Mouse (Mus musculus) lung, embryonic 14.5 days (tissue): ENCODE data around the gene Cacng2. TPM values are rescaled to one million over a fixed set of nuclear protein-coding genes. Genes with fewer than 3 reads are reported as not detected.

ENCODE experiments used
- ATAC-seq: fragments of 200-750 bp; cut with Nextera tagmentation; 2 replicates; pipeline ENCODE4 v1.8.0; 2017; ENCODE audit warnings: mild to moderate bottlenecking, moderate TSS enrichment, moderate library complexity; ENCODE audit not compliant: insufficient read depth
- DNase-seq: peaks from one replicate; pipeline ENCODE4 v3.0.0-alpha.2; 2015
- H3K27ac ChIP-seq: fragments of 300-500 bp; sonication (generic); 2 replicates; pipeline ENCODE4 v1.5.1; 2014; ENCODE audit warnings: low read depth, mild to moderate bottlenecking, moderate library complexity
- H3K27me3 ChIP-seq: fragments of 300-500 bp; sonication (generic); 2 replicates; pipeline ENCODE4 v1.6.1; 2014; ENCODE audit warnings: low read length, control low read depth; ENCODE audit not compliant: insufficient read depth
- H3K36me3 ChIP-seq: fragments of 300-500 bp; sonication (generic); 2 replicates; pipeline ENCODE4 v1.6.1; 2014; ENCODE audit warnings: control low read depth; ENCODE audit not compliant: insufficient read depth
- H3K4me1 ChIP-seq: fragments of 300-500 bp; sonication (generic); 2 replicates; pipeline ENCODE4 v1.6.1; 2014; ENCODE audit warnings: antibody characterized with exemption, control low read depth; ENCODE audit not compliant: insufficient read depth
- H3K4me2 ChIP-seq: fragments of 300-500 bp; sonication (generic); 2 replicates; pipeline ENCODE4 v1.6.1; 2014; ENCODE audit warnings: mild to moderate bottlenecking
- H3K4me3 ChIP-seq: fragments of 300-500 bp; sonication (generic); 2 replicates; pipeline ENCODE4 v1.5.1; 2014; ENCODE audit warnings: low read depth, low read length
- H3K9ac ChIP-seq: fragments of 300-500 bp; sonication (generic); 2 replicates; pipeline ENCODE4 v1.6.1; 2014
- H3K9me3 ChIP-seq: fragments of 300-500 bp; sonication (generic); 2 replicates; pipeline ENCODE4 v1.6.1; 2016; ENCODE audit warnings: low read depth, low read length, control low read depth
- CTCF ChIP-seq: IDR thresholded peaks from 2 replicates; pipeline ENCODE4 v1.5.1; 2016; ENCODE audit warnings: antibody characterized with exemption, low read depth
- WGBS: fragments of 180-500 bp; shearing (Covaris S2); extraction: QIAGEN DNeasy Blood & Tissue Kit; methylation state at CpG from one replicate; pipeline ENCODE4 v1.1.7; 2014; 5-methylcytosine and 5-hydroxymethylcytosine counted together
- polyA plus RNA-seq: library from polyadenylated mRNA; unstranded; fragments of >200 nt; fragmentation: Nextera tagmentation; extraction: Ambion mirVana; gene quantifications from 2 replicates; pipeline ENCODE4 v1.2.1, GENCODE M21; 2014

Gene Cacng2
- polyA plus RNA-seq, 1 experiment from 2014 or later: not detected

- H3K4me3 ChIP-seq: peak overlapping the region; percentile 93
- 1% methylated on average over 15 of the region's 15 CpGs for WGBS
- no peak for TF ChIP-seq CTCF
- DNase-seq (no peak), ATAC-seq (peak; percentile 15)
- peaks cover 39% of the 10 kb centered on the region for H3K36me3 ChIP-seq
- no peaks in the 10 kb centered on the region for H3K27me3 ChIP-seq
- no peaks in the 10 kb centered on the region for H3K9me3 ChIP-seq
- H3K4me1 ChIP-seq: peaks cover 7% of the 10 kb centered on the region; the same call in 1 of the 2 replicates
- peak overlapping the region; percentile 98 for H3K9ac ChIP-seq
- peak overlapping the region; percentile 100 for H3K27ac ChIP-seq
- H3K4me2 ChIP-seq: peak overlapping the region; percentile 93
Measured at GRCm38 (mm10) chr15:77969940-77970469, 149.8 kb downstream of the Cacng2 start.

GRCm38 (mm10) chr15:77965117-77965528 lies 154.7 kb downstream of the Cacng2 start:
- DNase-seq (no peak), ATAC-seq (no peak)
- Histone ChIP-seq H3K36me3 (peaks cover 88% of the 10 kb centered on the region), H3K9me3 (no peaks in the 10 kb centered on the region), H3K9ac (no peak overlapping the region), H3K4me1 (peaks cover 7% of the 10 kb centered on the region; the same call in 1 of the 2 replicates), H3K27me3 (no peaks in the 10 kb centered on the region), H3K27ac (no peak overlapping the region), H3K4me3 (no peak overlapping the region), H3K4me2 (no peak overlapping the region)
- no peak for TF ChIP-seq CTCF
- WGBS: 79% methylated on average over 9 of the region's 9 CpGs

GRCm38 (mm10) chr15:77962447-77962846 lies 157.4 kb downstream of the Cacng2 start:
- Histone ChIP-seq H3K4me3 (no peak overlapping the region), H3K4me2 (no peak overlapping the region), H3K4me1 (no peaks in the 10 kb centered on the region), H3K9ac (no peak overlapping the region), H3K27ac (no peak overlapping the region), H3K27me3 (no peaks in the 10 kb centered on the region), H3K9me3 (no peaks in the 10 kb centered on the region), H3K36me3 (peaks cover 97% of the 10 kb centered on the region)
- WGBS: 91% methylated on average over 5 of the region's 5 CpGs
- TF ChIP-seq CTCF: no peak
- ATAC-seq (no peak), DNase-seq (no peak)

GRCm38 (mm10) chr15:77960693-77961092 lies 159.1 kb downstream of the Cacng2 start:
- no peak for ATAC-seq
- Histone ChIP-seq H3K36me3 (peaks cover 79% of the 10 kb centered on the region), H3K9me3 (no peaks in the 10 kb centered on the region), H3K27me3 (peaks cover 8% of the 10 kb centered on the region), H3K27ac (no peak overlapping the region), H3K4me3 (no peak overlapping the region), H3K9ac (no peak overlapping the region), H3K4me1 (peaks cover 10% of the 10 kb centered on the region), H3K4me2 (no peak overlapping the region)
- no peak for DNase-seq
- WGBS: 90% methylated on average over 6 of the region's 6 CpGs
- TF ChIP-seq CTCF: no peak

- ATAC-seq (no peak), DNase-seq (no peak)
- Histone ChIP-seq H3K27ac (no peak overlapping the region), H3K9me3 (no peaks in the 10 kb centered on the region), H3K9ac (no peak overlapping the region), H3K4me3 (no peak overlapping the region), H3K27me3 (peaks cover 13% of the 10 kb centered on the region), H3K36me3 (peaks cover 53% of the 10 kb centered on the region), H3K4me1 (peaks cover 10% of the 10 kb centered on the region), H3K4me2 (no peak overlapping the region)
- TF ChIP-seq CTCF: no peak
- WGBS: 51% methylated on average over 3 of the region's 3 CpGs
Measured at GRCm38 (mm10) chr15:77958071-77958470, 161.8 kb downstream of the Cacng2 start.

GRCm38 (mm10) chr15:77957625-77958024 lies 162.2 kb downstream of the Cacng2 start:
- 47% methylated on average over 5 of the region's 5 CpGs for whole genome bisulfite sequencing
- no peak overlapping the region for H3K27ac ChIP-seq
- peaks cover 48% of the 10 kb centered on the region for H3K36me3 ChIP-seq
- no peak overlapping the region for H3K4me2 ChIP-seq
- no peak overlapping the region for H3K9ac ChIP-seq
- ATAC-seq (no peak), DNase-seq (no peak)
- H3K4me3 ChIP-seq: no peak overlapping the region
- TF ChIP-seq CTCF: no peak
- H3K27me3 ChIP-seq: peaks cover 13% of the 10 kb centered on the region
- no peaks in the 10 kb centered on the region for H3K9me3 ChIP-seq
- H3K4me1 ChIP-seq: peaks cover 10% of the 10 kb centered on the region

- H3K4me2 ChIP-seq: peak within 1 kb of the TSS; percentile 84
- peaks cover 13% of the 10 kb centered on the region for H3K27me3 ChIP-seq
- peak; percentile 36 for TF ChIP-seq CTCF
- peak; percentile 89 for DNase-seq
- H3K9ac ChIP-seq: peak within 1 kb of the TSS; percentile 50
- peak; percentile 89 for ATAC-seq
- no peaks in the 10 kb centered on the region for H3K9me3 ChIP-seq
- peak within 1 kb of the TSS; percentile 52 for H3K4me3 ChIP-seq
- peaks cover 37% of the 10 kb centered on the region for H3K36me3 ChIP-seq
- under 1% methylated on average over 39 of the region's 39 CpGs for WGBS
- H3K4me1 ChIP-seq: peaks cover 10% of the 10 kb centered on the region
- no peak within 1 kb of the TSS for H3K27ac ChIP-seq
Measured at GRCm38 (mm10) chr15:77956404-77956901, 163.4 kb downstream of the Cacng2 start, which contains the start of gene Foxred2. Foxred2 (minus strand) TSS chr15:77956722.
